Mouse (Mus musculus): ENCODE results near the gene Cyp11a1.

Cyp11a1 gene

DNA sequence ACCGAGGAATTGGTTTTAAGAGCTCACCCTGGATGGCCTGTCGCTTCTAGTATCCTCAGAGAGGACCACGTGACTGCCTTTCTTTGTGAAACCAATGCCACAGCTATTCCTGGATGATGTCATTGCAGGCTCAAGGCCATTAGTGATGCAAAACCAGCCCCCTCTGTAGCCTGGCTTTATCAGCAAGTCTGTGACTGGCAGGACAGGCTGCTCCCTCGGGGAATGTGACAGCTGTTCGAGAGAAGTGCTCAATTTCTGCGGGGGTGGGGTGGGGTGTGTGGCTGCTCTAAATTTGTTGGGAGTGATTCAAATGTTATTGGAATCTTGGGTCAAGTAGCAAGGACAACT, 2.8 kb downstream of the Cyp11a1 start:
- peak; percentile 81 for DNase-seq (ENCODE audit: low spot score)

DNA sequence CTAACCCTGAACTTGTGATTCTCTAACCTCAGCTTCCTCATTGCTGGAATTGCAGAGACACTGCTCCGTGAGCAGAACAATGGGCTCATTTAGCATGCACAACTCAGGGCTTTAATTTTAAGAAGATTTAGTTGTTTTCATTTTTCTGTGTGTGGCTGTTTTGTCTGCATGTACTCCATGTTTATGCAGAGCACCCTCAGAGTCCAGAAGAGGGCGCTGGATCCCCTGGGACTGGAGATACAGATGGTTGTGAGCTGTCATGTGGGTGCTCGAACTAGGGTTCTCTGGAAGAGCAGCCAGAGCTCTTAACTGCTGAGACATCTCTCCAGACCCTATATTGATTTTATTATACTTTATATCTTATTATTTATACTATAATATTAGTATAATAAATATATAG, 3.4 kb downstream of the Cyp11a1 start:
- no peak for DNase-seq (ENCODE audit: low spot score)

DNA sequence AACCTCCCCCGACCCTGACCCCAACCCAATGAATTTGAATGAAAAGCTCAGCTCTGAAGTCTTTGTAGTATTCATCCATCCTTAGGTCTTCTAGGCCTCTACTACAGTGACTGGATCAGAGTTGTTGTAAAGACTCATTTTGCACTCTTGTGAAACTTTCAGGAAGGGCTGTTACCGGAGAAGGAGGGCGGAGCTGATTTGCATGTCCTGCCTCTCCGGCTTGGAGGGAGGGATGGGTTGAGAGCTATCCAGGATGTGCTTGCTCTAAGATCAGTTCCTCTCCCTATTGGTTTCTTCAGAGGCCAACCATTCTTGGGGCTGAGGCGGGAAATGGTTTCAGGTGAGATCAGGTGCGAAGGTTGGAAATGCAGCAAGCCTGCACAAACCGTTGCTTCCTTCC, 4.8 kb downstream of the Cyp11a1 start:
- peak; percentile 64 for DNase-seq (ENCODE audit: low spot score)

DNA sequence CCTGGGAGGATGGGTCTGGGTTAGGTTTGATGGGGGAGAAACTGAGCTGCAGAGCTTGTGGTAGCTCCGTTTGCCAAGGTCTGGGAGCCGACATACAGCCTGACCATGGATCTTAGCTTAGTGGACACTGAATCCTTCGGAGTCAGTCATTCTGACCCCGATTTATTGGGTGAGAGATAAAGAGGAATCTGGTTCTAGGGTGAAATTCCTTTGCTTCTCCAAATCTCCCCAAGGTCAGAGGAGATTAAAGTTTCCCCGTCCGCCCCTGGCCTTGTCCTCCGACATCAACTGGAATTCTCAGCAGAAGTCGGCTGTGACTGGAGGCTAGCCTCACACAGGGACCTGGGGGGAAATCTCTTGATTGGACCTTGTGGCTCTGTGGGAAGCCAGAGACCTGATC, 5.3 kb downstream of the Cyp11a1 start:
- DNase-seq (ENCODE audit: low spot score): peak; percentile 77

DNA sequence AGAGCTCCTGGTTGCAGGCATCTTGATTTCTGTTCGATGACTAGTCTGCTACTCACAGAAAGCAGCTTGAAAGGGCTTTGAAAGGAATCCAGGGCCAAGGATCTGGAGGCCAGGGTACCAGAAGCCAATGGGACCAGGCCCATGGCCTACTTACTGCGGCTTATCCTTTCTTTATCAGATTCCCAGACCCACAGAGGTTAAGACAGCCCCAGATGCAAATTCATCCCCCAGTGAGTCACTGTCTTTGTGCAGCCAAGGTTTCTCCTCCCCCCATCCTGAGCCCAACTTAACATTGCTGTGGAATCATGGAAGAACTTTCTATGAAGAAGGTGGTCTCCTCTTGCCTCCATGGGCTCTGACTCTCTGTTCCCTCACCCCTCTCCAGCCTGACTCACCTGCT, 6.3 kb downstream of the Cyp11a1 start:
- peak; percentile 71 for DNase-seq (ENCODE audit: low spot score)

DNA sequence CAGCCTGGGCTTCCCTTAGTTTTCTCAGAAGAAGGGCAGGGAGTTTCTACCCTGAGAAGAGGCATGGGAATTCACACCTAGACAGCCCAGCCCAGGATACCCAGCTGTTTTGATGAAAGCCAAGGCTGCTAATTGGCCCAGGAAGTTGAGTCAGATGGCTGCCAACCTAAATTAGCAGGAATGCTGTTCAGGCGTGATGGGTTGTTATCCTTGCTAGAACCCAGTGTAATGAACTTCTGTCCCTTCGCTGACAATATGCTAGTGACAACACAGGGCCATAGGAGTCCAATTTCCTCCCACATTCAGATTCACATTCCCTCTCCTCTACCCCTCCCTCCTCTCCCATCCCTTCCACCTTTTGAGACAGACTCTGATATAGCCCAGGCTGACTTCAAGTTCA, 6.7 kb downstream of the Cyp11a1 start:
- DNase-seq (ENCODE audit: low spot score): no peak

DNA sequence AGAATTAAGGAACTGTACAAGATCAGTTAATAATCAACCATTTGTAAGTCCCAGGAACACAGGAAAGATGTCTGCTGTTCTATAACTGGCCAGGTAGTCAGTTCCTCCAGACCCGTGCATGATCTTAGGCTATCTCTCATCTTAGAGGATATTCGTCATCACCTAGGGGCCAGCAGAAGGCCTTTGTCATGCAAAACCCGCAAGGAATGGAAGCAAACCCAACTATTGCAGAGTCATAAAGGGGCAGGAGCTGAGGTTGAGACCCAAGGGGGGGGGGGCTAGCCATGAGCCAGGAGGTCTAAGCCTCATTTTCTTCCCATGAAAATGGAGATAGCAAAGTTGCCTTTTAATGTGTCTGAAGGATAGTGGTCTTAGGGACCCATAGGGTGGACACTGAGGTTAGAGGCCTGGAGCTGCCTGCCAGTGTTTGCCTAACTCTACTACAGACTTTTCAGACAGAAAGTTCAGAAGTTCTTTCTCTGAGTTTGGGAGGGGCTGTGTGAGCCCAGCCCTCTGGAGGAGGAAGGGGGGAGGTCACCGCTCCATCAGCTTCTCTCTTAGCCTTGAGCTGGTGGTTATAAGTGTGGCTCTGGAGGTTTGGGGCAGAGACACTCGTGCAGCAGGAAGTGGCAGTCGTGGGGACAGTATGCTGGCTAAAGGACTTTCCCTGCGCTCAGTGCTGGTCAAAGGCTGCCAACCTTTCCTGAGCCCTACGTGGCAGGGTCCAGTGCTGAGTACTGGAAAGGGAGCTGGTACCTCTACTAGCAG, 8.4 kb downstream of the Cyp11a1 start:
- peak; percentile 75 for DNase-seq (ENCODE audit: low spot score)

DNA sequence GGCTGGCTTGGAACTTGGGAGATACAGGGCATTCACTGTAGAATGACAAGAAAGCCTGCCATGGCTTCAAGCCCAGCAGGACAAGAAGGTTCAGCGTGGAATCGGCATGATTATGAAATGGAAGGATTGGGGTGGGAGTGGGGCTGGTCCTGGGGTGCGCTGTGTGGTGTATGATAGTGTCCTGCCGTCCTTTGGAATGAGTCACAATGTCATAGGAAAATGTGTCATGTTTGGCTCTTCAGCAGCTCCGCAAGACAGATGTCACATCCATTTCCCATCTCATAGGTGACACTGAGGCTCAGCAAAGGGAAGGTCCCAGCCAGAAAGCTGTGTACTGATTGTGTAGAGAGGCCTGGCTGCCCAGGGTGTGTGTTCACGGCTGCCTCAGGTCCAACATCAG, 9.6 kb downstream of the Cyp11a1 start:
- no peak for DNase-seq (ENCODE audit: low spot score)

DNA sequence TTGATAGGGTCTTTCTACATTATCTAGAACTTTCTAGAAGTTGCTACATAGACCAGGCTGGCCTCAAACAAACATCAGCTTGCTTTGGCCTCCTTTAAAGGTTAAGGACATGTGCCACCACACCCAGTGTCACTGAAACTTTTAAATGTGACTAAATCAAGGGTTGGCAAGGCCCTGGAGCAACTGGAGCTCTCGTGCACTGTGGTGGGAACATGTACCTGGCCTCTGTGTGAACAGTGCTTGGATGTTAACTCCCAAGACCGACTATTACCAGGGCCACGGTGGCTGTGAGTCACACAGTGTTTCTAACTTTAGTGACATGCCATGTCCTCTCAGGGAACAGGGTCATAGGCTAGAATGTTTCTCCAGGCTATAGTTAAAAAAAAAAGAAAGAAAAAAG, 10.8 kb downstream of the Cyp11a1 start:
- DNase-seq (ENCODE audit: low spot score): no peak

DNA sequence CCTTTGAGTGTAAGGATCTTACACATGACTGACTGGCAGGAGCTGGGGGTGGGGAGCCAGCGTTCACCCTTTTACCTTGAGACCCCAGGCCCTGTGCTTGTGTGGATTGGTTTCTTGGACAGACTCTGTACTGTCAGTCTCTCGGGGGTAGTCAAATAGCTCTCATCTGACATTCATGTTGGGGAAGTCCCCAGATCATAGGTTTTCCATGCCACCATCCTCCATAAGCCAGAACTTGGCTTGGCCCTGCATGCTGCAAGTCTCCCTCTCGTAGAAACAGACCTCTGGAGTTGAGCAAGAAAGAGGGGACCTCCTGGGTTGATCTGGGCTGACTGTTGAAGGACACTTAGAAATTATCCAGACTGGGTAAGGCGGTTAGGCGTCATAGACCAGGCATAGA, 12.2 kb downstream of the Cyp11a1 start:
- no peak for DNase-seq (ENCODE audit: low spot score)

DNA sequence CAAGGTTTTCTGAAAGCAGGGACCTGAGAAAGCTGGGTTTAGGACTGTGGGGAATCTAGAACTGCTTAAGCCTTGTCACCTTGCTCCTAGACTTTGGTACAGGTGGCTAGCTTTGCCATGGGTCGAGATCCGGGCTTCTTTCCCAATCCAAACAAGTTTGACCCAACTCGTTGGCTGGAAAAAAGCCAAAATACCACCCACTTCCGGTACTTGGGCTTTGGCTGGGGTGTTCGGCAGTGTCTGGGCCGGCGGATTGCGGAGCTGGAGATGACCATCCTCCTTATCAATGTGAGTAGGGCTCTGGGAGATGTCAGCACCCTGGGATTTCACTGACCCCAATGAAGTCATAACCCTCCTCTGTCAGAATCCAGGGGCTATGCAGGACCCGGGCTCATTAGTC, 19.8 kb downstream of the Cyp11a1 start:
- DNase-seq (ENCODE audit: low spot score): no peak

DNA sequence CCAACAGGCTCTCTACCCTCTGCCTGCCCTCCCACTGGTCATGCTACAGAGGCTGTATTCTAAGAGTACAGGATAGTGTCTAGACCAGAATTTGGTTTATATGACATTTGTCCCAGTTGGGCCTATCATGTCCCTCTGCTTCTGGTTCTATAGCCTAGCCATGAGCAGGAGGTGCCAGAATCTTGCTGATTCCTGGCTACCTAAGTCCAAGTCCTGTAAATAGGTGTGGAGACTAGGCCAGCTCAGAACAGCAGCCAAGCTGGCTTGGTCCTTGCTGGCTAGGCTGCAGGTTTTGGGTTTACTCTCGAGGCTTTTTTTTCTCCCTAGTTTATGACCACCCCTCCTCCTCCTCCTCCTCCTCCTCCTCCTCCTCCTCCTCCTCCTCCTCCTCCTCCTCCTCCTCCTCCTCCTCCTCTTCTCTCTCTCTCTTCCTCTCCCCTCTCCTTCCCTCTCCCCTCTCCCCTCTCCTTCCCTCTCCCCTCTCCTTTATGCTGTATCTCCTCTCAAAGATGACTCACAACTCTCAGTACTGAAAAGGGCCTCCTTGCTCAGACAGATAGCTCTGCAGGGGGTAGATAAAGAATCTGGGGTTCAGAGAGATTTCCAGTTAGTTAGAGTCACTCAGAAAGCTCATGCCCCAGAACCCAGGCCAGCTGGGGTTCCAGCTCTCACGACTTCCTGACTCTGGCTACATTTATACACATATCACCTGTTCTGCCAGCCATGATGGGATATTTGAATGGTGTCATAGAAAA, 21.4 kb downstream of the Cyp11a1 start:
- no peak for DNase-seq (ENCODE audit: low spot score)

DNA sequence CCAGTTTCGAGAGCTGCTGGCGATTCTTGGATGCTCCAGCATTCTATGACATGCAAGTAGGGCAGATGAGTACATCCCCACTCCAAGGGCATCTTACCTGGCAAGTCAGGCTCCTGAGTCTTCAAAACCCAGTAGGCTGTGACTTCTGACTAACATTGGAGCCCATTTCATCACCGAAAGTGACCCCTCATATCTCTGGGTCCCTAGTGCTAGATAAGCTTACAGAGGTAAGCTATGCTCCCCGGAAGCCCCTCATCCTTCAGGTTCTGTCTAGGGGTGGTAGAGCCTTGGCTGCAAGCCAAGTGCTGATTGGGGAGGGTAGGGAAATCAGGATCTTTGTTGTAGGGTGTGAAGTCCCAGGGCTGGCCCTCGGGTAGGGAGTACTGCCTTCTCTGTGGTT, 22.6 kb downstream of the Cyp11a1 start:
- DNase-seq (ENCODE audit: low spot score): no peak

DNA sequence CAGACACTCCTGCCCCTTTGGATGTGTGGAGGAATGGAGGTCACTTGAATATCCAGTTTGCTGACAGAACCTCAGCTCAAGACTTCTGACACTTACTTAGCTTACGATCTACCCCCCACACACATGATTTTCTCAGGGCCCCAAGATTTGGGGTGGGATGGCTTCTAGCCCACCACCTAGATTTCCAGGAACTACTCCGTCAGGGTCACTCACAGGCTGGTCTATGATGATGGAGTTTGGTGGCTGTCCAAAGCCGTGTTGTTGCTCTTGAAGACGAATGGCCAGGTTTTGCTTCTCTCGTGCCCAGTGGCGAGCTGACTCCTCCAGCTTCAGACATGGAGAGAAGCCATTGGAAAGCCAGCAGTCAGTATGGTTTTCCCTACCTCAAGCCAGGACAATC, 23.4 kb downstream of the Cyp11a1 start:
- DNase-seq (ENCODE audit: low spot score): no peak

DNA sequence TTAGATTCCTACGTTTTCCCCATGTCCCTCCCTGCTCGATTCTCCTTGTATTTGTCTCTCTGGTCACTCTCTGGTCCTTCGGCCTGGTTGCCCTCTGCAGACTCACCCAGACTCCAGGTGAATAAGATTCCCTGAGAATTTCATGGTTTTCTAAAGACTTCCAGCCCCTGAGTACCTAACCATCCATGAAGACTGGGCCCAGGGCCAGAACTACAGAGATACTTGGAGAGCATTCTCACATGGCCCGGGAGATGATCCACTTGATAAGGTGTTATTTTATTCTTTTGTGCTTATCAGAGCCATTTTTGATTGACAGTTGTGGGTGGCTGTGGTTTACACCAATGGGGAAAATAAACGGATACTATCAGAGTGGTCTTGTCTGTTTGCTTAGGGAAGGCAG, 25.7 kb downstream of the Cyp11a1 start:
- no peak for DNase-seq (ENCODE audit: low spot score)

DNA sequence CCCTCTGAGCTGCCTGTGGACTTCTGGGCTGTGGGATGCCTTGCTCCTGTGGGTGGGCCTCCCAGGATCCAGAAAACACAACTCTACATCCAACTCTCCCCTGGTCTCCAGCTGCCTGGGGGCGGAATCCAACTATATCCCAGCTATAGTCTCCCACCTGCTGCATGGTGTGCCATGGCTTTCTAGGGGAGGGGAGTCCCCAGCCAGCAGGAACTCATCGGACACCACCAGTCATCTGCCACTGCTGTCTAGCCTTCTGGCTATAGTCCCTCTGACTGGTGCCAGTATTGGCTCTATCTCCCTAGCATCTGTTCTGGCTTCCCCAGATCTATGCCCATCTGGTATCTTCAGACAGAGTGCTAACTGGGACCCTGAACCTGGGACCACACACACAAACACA, 29.3 kb downstream of the Cyp11a1 start:
- DNase-seq (ENCODE audit: low spot score): no peak

DNA sequence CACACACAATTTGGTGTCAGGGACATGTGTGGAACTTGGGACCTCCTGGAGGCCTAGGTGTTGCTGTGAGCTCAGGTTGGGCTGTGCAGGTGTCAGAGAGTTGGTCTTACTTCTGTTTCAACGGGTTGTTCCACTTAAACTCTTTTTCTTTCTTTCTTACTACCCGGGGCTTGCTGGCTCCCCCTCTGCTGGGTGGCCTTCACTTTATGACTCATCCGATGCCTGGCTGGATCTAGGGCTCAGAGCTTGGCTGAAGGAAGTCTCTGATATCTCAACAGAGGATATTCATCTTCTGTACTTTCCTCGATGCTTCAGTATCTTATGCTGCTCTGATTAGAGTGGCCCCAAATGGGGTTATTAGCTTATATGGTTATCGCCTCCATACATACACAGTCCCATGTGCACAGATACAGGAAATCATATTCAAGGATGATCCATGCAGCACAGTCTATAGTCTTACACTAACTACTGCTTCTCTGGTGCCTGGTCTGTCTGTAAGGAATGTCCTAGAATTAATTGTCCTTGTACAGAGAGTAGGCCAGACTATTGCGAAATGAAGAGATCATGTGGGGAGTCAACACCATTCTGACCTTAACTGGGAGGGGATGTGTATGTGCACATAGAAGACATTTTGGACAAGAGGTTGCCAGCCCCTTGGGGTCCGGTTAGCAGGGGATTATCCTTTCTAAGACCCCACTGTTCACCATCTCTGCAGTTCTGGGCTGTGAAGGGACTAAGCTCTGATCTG, 29.9 kb downstream of the Cyp11a1 start:
- peak; percentile 74 for DNase-seq (ENCODE audit: low spot score)

DNA sequence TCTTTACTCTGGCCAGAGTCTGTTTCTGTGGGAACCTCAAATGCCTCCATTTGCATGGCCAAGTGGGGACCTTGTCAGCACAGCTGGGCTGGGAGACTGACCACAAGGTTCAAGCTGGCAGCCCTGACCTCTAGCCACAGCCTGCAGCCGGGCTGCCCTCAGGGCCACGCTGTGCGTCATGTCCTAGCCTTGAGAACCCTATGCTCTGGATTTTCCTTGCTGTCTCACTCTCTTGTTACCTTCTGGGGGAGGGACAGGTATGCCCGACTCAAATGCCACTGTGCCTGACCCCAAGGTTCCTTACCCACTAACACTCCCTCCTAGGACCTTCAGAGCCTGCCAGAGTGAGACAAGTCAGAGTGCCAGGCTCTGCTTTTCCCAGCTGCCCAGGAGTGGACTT, 30.8 kb downstream of the Cyp11a1 start:
- DNase-seq (ENCODE audit: low spot score): peak; percentile 81

DNA sequence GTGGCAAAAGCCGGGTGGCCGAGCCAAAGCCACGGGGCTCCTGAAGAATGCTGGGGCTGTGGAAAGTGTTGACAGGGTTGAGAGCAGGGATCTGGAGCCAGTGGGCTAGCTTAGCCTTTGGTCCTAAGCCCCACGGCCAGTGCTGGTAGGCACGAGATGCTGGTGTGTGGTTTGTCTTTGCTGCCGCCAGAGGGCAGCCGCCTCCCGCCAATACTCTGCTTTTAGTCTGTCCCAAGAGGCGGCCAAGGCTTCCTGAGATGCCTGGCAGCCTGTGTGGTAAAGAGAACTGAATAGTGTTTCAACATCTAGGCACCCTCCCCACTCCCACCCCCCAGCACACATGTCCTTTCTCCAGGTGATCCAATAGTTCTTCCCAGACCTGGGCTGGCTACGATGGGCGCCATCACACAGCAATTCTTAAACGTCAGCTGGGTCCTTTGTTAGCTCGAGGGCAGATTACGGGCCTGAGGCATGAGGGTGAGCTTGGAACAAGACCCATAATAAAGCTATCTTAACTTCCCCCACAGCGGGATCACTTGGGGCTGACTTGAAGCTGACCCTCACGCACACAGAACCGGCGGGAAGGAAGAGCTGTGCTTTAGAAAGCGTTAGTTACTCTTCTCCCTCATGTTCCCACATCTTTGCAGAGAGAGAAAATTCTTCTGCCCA, 32.4 kb downstream of the Cyp11a1 start:
- peak; percentile 56 for DNase-seq (ENCODE audit: low spot score)

DNA sequence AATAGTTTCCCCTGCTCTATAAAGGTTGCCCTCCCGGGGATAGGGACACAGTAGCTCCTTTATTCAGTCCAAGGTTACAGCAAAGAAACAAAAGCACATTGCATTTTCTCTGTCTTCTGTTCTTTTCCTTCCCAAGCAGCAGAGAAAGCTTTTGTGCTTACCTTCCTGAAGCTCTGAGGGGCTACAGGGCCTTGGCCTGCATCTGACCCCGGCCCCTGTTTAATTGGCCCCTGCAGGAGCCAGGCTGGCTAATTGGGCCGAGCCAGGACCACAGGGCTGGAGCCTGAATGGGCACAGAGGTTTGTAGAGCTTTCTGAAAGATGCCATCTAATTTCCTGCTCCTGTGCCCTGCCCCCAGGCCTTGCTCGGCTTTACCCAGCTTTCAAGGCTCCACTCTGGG, 34.8 kb downstream of the Cyp11a1 start:
- no peak for DNase-seq (ENCODE audit: low spot score)

DNA sequence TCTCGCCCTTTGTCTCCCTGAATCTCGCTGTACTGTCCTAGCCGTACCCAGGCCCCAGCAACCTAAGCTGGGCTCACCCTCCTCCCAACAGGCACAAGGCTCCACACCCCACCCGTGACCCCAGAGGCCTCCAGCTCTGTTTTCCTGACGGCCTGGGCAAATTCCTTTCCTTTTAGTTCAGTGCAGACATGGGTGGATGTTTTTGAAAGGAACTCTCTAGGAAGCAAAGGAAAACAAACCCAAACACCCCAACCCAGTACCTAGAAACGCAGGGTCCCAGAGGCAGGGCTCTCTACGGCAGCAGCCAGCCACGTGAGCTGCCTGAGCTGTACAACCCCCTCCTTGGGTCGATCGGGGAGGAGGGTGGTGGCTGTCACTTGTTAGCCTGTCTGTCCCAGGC, 36.2 kb downstream of the Cyp11a1 start:
- DNase-seq (ENCODE audit: low spot score): no peak

DNA sequence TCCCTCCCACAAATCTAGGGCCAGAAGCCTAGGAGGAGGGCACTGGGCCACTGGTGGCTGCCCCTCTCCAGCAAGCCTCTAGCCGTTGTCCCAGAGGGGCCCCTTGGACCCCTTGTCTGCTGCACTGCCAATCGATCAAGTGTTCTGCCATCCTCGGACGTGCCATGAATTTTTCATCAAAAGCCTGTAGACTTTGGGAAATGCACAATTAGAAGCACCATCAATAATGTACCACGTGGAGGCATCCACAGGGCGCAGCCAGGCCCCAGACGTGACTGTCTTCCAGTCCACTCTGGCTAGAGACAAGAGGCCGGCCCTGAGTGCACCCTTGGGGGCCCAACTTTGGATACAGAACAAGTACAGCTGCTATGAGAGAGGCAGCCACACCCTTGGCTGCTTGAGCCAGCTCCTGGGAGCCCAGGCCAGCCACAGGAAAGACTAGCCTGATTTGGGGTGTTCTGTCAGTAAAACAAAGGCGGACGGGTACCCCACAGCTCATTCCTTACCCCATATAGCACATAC, 37.3 kb downstream of the Cyp11a1 start:
- no peak for DNase-seq (ENCODE audit: low spot score)

All from ovary, adult 18-20 months (tissue).